In the genomic region with DNA sequence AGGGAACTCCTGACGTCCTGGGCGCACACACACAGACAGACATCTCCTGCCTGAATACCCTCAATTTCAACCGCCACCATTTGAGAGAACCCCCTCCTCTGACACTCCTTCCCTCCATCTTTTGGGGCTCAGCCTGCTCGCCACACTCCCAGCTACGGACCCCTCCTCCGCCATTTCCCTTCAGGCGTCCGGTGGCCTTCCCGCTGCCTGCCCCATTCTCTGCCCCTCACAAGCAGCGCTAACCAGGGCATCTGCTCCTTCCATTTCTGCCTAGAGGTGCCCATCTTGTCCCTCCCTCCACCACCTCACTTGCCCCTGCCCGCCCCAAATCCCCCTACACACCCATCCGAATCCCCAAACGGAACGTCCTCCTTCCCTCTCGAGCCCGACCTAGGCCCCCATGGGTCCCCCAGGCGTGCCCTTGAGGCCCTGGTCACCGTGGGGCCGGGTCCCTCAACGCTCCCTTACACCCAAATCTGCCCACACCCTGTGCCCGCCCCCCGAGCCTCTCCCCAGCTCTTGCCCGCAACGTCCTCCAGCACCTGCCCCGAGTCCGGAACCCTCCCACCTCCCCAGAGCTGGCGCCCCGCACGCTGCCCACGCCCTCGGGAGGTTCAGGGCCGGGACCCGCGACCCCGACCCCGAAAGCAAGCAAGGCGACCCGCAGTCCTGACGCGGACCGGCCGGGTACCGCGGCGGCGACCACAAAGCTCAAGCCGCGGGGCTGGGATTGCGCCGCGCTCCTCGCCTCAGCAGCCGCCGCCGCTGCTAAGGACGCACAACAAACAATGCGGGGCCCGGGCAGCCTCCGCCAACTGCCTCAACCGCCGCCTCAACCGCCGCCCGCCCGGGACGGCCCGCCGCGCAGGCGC, we compare ENCODE assay signal across 8 mouse cellular contexts. TPM values are rescaled to one million over a fixed set of nuclear protein-coding genes. Genes with fewer than 3 reads are reported as not detected.
A peak's percentile ranks its signal among the peaks of the same experiment; 100 is the strongest.
DNase-seq lines count a peak whose midpoint lies in the region; ATAC-seq and TF ChIP-seq lines count a peak whose summit lies in the region.

No protein-coding gene starts in this region.

- H3K4me2 ChIP-seq in forebrain, embryonic 15.5 days (replicated peaks): peak overlapping the region; percentile 74
- H3K4me2 ChIP-seq in hindbrain, embryonic 12.5 days (replicated peaks): peak overlapping the region; percentile 88
- peak overlapping the region; percentile 58 for H3K4me2 ChIP-seq in limb, embryonic 14.5 days (replicated peaks; ENCODE audit: low read depth, low read length, severe bottlenecking)
- peak overlapping the region; percentile 81 for H3K4me2 ChIP-seq in midbrain, embryonic 14.5 days (ENCODE audit: low read length)
- H3K4me2 ChIP-seq in stomach, postnatal 0 days (replicated peaks; ENCODE audit: low read depth): peak overlapping the region; percentile 96

- no peaks in the 10 kb centered on the region for H3K9me3 ChIP-seq in forebrain, embryonic 15.5 days
- no peaks in the 10 kb centered on the region for H3K9me3 ChIP-seq in hindbrain, embryonic 12.5 days (replicated peaks)
- H3K9me3 ChIP-seq in limb, embryonic 14.5 days (ENCODE audit: control insufficient read depth, low read length): no peaks in the 10 kb centered on the region
- H3K9me3 ChIP-seq in midbrain, embryonic 14.5 days (ENCODE audit: control insufficient read depth, low read length): no peaks in the 10 kb centered on the region
- H3K9me3 ChIP-seq in stomach, postnatal 0 days (ENCODE audit: control insufficient read depth, low read length): no peaks in the 10 kb centered on the region

- no peak for TF ChIP-seq EP300 in stomach, postnatal 0 days (optimal IDR thresholded peaks at IDR 0.05)

- H3K4me3 ChIP-seq in forebrain, embryonic 15.5 days: peak overlapping the region; percentile 99
- H3K4me3 ChIP-seq in hindbrain, embryonic 12.5 days: peak overlapping the region; percentile 93
- H3K4me3 ChIP-seq in limb, embryonic 14.5 days (replicated peaks; ENCODE audit: low read length): peak overlapping the region; percentile 92
- peak overlapping the region; percentile 91 for H3K4me3 ChIP-seq in midbrain, embryonic 14.5 days (replicated peaks; ENCODE audit: low read depth, low read length)
- peak overlapping the region; percentile 93 for H3K4me3 ChIP-seq in stomach, postnatal 0 days (ENCODE audit: low read depth, low read length)

- TF ChIP-seq CTCF in stomach, postnatal 0 days (IDR thresholded peaks at IDR 0.05; ENCODE audit: low read depth): no peak

- H3K27me3 ChIP-seq in forebrain, embryonic 15.5 days: peaks cover 5% of the 10 kb centered on the region; the same call in 1 of the 2 replicates
- H3K27me3 ChIP-seq in hindbrain, embryonic 12.5 days: peaks cover 7% of the 10 kb centered on the region; the same call in 1 of the 2 replicates
- H3K27me3 ChIP-seq in limb, embryonic 14.5 days (ENCODE audit: control insufficient read depth, insufficient read depth, low read length): no peaks in the 10 kb centered on the region
- H3K27me3 ChIP-seq in midbrain, embryonic 14.5 days (ENCODE audit: control insufficient read depth, insufficient read depth, low read length): no peaks in the 10 kb centered on the region
- no peaks in the 10 kb centered on the region for H3K27me3 ChIP-seq in stomach, postnatal 0 days (ENCODE audit: control insufficient read depth, insufficient read depth, low read length)

- H3K36me3 ChIP-seq in forebrain, embryonic 15.5 days: 0 out of 2 replicates have a peak, but pooled peaks cover 5% of the 10 kb centered on the region
- 0 out of 2 replicates have a peak, but pooled peaks cover 7% of the 10 kb centered on the region for H3K36me3 ChIP-seq in hindbrain, embryonic 12.5 days
- no peaks in the 10 kb centered on the region for H3K36me3 ChIP-seq in limb, embryonic 14.5 days (ENCODE audit: control insufficient read depth, insufficient read depth, low read length)
- H3K36me3 ChIP-seq in midbrain, embryonic 14.5 days (ENCODE audit: control insufficient read depth, insufficient read depth, low read length): no peaks in the 10 kb centered on the region
- H3K36me3 ChIP-seq in stomach, postnatal 0 days (ENCODE audit: control insufficient read depth, insufficient read depth, low read length): no peaks in the 10 kb centered on the region

- under 1% methylated on average over 53 of the region's 70 CpGs for WGBS in forebrain, embryonic 15.5 days
- WGBS in hindbrain, embryonic 12.5 days: under 1% methylated on average over 49 of the region's 70 CpGs
- under 1% methylated on average over 51 of the region's 70 CpGs for WGBS in limb, embryonic 14.5 days
- WGBS in midbrain, embryonic 14.5 days: under 1% methylated on average over 70 of the region's 70 CpGs
- WGBS in stomach, postnatal 0 days: 1% methylated on average over 56 of the region's 70 CpGs

- H3K27ac ChIP-seq in forebrain, embryonic 15.5 days (replicated peaks): peak overlapping the region; percentile 99
- H3K27ac ChIP-seq in hindbrain, embryonic 12.5 days: peak overlapping the region; percentile 89
- H3K27ac ChIP-seq in limb, embryonic 14.5 days (replicated peaks; ENCODE audit: low read depth, low read length): peak overlapping the region; percentile 92
- H3K27ac ChIP-seq in midbrain, embryonic 14.5 days (replicated peaks; ENCODE audit: low read depth, low read length): peak overlapping the region; percentile 97
- peak overlapping the region; percentile 97 for H3K27ac ChIP-seq in stomach, postnatal 0 days (replicated peaks)

- DNase-seq in left cerebral cortex, adult 11 months (ENCODE audit: low spot score): peak; percentile 8
- DNase-seq in left cerebral cortex, adult 8-10 months (ENCODE audit: low spot score in 2 of 2): no peak
- peak; percentile 74 for DNase-seq in cerebellum, adult 11-12 months
- peak; percentile 49 for DNase-seq in limb, embryonic 14.5 days (ENCODE audit: low spot score)
- peak; percentile 51 for DNase-seq in midbrain, embryonic 14.5 days
- DNase-seq in stomach, postnatal 0 days (ENCODE audit: low spot score): peak; percentile 53

- TF ChIP-seq POLR2A in limb, embryonic 14.5 days (IDR thresholded peaks at IDR 0.05; ENCODE audit: borderline replicate concordance, extremely low read depth, insufficient read depth, insufficient read length): no peak

- peaks cover 30% of the 10 kb centered on the region for H3K4me1 ChIP-seq in forebrain, embryonic 15.5 days
- H3K4me1 ChIP-seq in hindbrain, embryonic 12.5 days: peaks cover 25% of the 10 kb centered on the region
- peaks cover 9% of the 10 kb centered on the region for H3K4me1 ChIP-seq in limb, embryonic 14.5 days (ENCODE audit: control insufficient read depth, insufficient read depth, low read length)
- peaks cover 26% of the 10 kb centered on the region for H3K4me1 ChIP-seq in midbrain, embryonic 14.5 days (ENCODE audit: control insufficient read depth, insufficient read depth, low read length)
- H3K4me1 ChIP-seq in stomach, postnatal 0 days (replicated peaks; ENCODE audit: control insufficient read depth, insufficient read depth): no peaks in the 10 kb centered on the region

- H3K9ac ChIP-seq in forebrain, embryonic 15.5 days (replicated peaks): peak overlapping the region; percentile 97
- peak overlapping the region; percentile 98 for H3K9ac ChIP-seq in hindbrain, embryonic 12.5 days
- H3K9ac ChIP-seq in limb, embryonic 14.5 days (ENCODE audit: low read depth, low read length, severe bottlenecking): peak overlapping the region; percentile 88
- peak overlapping the region; percentile 96 for H3K9ac ChIP-seq in midbrain, embryonic 14.5 days (replicated peaks; ENCODE audit: low read length)
- peak overlapping the region; percentile 86 for H3K9ac ChIP-seq in stomach, postnatal 0 days (ENCODE audit: low read length)

- ATAC-seq in forebrain, embryonic 15.5 days (replicated peaks): peak; percentile 74
- ATAC-seq in hindbrain, embryonic 12.5 days (ENCODE audit: low FRiP score): peak; percentile 65
- peak; percentile 69 for ATAC-seq in limb, embryonic 14.5 days (ENCODE audit: low FRiP score, low read depth)
- ATAC-seq in midbrain, embryonic 14.5 days (ENCODE audit: low FRiP score, low TSS enrichment): peak; percentile 73
- ATAC-seq in stomach, postnatal 0 days (ENCODE audit: low FRiP score, low TSS enrichment): peak; percentile 52

RNA-seq across cellular contexts. Expression of gene Strbp, which starts 1.1 kb away (rescaled TPM):
- 100 to 1,000 TPM; 285 to 339 (median 298) TPM for total RNA-seq in left cerebral cortex, adult 8-10 months (2022)
- polyA plus RNA-seq in forebrain, embryonic 15.5 days (2015; fragmentation: Nextera tagmentation; extraction: Ambion mirVana): 109 and 110 TPM in 2 replicates
- polyA plus RNA-seq in hindbrain, embryonic 12.5 days (2016; fragmentation: Nextera tagmentation; extraction: Ambion mirVana): 102 and 107 TPM in 2 replicates
- polyA plus RNA-seq in limb, embryonic 14.5 days (2012; rRNA removed): 16.7 and 23.5 TPM in 2 replicates
- 33.2 and 35.0 TPM in 2 replicates for polyA plus RNA-seq in limb, embryonic 14.5 days (2014; fragmentation: Nextera tagmentation; extraction: Ambion mirVana)
- polyA plus RNA-seq in midbrain, embryonic 14.5 days (2014; fragmentation: Nextera tagmentation; extraction: Ambion mirVana): 134 and 155 TPM in 2 replicates
- 27.5 and 29.2 TPM in 2 replicates for polyA plus RNA-seq in stomach, postnatal 0 days (2015; fragmentation: Nextera tagmentation; extraction: Ambion mirVana)

Comparison
In these comparisons a context has a peak if more than half of its experiments do, and no peak if none do; other contexts are left out.
1. DNase-seq: peak in left cerebral cortex, adult 11 months (single experiment), cerebellum, adult 11-12 months (single experiment), limb, embryonic 14.5 days (single experiment), midbrain, embryonic 14.5 days (single experiment) and stomach, postnatal 0 days (single experiment); none in left cerebral cortex, adult 8-10 months (0 of 2).
2. Peak in every context shown above with its lines, with median percentiles within 50 percentile points of each other: ATAC-seq, H3K27ac ChIP-seq, H3K4me2 ChIP-seq, H3K4me3 ChIP-seq and H3K9ac ChIP-seq.